Mouse (Mus musculus) thymus, postnatal 4 days (tissue): ENCODE data around the gene Helz.
"Not testable (repeated sequence)": the region's sequence is repeated elsewhere in the genome, so short reads cannot be mapped to it uniquely, and the experiment has no call there.

Source experiments
- DNase-seq: peaks from one replicate; pipeline ENCODE4 v3.0.0; 2021

Helz gene

DNA sequence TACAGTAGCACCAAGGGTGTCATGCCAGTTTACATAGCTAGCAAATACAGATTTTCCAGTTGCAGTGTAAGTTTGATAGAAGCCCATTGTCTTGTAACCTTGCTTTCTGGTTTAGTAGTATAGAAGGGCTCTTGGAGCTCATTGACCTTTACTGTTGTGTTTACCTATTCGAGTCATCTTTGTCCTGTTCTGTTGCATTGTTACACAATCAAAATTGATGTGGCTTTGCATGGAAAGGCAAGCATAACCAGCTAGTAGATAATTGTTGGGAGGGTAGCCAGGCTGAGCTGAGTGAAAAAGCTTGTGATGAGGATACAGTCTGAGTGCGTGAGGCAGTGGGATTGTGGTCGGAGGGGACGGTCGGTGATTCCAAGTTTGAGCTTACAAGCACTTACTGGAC, 12.1 kb downstream of the Helz start:
- DNase-seq = no peak

DNA sequence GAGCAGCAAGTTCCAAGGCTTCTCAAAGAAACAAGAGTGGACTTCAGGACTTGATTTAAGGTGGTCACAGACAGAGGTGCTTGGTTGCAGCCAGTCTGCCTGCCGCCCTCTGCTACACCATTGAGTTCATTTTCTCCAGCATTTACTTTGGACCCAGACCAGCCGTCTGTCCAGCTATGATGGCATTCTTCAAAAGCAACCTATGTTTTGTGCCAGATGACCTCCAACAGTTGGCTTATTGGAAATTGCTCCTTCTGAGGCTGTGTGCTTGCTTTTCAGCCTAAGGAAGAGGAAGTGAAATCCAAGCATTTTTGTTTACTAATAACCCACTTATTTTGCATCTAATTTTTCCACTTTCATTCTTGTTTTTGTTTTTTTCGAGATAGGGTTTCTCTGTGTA, 19.7 kb downstream of the Helz start:
- no peak for DNase-seq

GRCm38 (mm10) chr11:107568466-107568995, 20.8 kb downstream of the Helz start:
- DNase-seq = no peak

GRCm38 (mm10) chr11:107570891-107571290, 23.2 kb downstream of the Helz start:
- DNase-seq = not testable (repeated sequence)

DNA sequence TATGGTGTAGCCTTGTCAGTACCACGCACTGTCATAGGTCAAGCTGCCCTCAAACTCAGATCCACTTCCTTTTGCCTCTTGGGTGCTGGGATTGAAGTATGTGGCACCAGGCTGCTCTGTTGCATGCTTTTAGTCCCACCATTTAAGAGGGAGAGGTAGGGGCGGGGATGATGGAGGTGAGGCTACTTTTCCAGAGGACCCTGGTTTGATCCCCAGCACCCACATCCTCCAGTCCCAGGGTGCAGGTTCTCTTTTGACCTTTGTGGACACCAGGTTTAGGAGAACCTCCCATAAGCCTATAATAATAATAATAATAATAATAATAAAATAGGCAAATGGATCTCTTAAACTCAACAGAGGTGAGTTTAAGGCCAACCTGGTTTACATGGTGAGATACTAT, 23.6 kb downstream of the Helz start:
- no peak for DNase-seq

GRCm38 (mm10) chr11:107572551-107572950, 24.8 kb downstream of the Helz start:
- DNase-seq = peak; percentile 42

DNA sequence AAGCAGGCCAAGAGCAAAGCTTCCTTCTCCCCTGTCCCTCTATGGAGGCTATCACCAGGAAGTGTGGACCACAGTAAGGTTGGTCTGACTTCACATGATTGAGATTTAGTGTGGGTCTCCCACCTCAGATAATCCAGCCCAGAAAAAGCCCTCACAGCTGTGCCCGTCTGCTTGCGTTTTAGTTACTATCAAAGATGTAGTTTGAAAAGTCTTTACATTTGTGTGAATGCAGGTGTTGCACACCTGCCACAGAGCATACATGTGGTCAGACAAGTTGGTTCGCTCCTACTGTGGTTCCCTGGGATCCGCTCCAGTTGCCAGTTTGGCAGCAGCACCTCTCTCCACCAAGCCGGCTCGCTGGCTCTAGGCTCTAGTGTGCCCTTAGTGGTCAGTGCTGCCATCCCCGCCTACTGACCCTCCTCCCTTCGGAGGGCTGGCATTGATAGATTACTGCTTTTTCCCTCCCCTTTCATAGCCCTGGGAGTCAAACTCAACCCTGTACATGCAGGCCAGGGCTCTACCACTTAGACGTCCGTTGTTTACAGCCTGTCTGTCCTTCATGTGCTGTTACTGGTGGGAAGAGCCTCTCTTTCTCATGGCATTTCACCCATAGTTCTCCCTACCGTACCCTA, 25.4 kb downstream of the Helz start:
- DNase-seq = peak; percentile 51

DNA sequence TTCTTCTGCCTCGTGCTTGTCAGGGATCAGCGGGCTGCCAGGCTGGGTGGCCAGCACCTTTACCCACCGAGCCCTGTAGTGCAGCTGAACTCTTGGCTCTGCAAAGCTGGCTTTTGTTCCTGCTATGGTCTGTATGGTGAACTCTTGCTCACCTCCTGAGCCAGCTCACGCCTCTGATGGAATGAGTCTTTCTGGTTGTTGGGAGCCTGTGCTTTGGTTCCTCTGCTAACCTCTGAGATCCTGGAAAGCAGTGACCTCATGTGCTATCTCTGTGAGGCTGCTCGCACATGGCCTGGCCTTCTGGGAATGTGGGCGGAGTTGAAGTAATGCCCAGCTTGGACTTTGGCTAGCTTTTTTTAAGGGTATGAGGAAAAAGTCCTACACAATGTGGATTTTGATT, 26.1 kb downstream of the Helz start:
- DNase-seq = peak; percentile 42

DNA sequence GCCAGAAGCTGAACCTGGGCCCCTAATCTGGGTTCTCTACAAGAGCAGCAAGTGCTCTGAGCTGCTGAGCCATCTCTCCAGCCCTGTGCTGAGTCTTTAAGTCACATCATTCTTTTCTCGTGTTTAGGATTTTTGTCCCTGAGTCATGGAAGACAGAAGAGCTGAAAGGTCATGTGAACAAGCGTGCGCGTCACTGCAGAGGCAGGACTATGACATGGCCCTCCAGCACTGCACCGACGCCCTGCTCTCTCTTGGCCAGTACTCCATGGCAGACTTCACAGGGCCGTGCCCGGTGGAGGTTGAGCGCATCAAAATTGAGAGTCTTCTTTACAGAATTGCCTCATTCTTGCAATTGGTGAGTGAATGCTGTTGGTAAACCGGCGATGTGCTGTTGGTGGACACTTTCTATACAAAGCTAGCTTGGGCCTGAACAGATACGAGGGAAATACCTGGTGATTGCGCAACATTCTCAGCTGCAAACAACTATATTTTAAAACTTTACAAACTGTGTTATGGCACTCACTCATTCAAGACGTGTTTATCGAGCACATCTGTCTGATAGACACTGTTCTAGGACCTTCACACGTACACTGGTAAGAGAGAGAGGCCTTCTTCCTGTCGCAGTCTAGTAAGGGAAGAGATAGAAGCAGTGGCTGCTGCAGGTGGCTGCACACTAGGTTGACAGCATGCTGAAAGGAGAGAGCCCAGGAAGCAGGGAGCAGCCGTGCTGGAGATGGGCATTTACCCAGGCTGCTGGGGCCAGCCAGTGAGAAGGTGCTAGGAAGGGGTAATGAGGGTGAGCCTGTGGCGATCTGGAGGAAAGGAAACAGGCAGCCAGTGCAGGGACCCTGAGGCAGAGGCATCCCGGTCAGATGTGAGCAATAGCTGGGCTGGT, 27.3 kb downstream of the Helz start:
- DNase-seq = peak; percentile 58

DNA sequence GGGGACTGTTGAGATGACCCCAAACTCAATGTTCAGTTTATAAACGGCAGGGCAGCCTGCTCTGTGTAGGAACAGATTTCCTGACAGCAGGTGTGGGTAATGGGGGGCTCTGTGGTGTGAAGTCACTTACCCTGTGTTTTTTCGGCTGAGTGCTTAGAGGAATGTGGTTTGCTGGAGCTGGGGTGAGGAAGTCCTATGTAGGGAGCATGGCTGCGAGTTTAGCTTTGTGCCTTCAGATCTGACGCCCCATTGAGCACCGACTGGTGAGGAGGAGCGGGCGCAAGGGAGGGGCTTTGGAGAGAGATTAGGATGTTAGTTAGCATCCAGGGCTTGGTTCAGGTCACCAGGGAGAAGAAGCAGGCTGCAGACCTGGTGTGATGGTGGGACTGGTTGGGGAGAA, 28.5 kb downstream of the Helz start:
- DNase-seq = peak; percentile 55

- DNase-seq = no peak
These were observed 29.7 kb downstream of the Helz start for GRCm38 (mm10) chr11:107577400-107577799.

GRCm38 (mm10) chr11:107578226-107578625, 30.5 kb downstream of the Helz start:
- DNase-seq = no peak

DNA sequence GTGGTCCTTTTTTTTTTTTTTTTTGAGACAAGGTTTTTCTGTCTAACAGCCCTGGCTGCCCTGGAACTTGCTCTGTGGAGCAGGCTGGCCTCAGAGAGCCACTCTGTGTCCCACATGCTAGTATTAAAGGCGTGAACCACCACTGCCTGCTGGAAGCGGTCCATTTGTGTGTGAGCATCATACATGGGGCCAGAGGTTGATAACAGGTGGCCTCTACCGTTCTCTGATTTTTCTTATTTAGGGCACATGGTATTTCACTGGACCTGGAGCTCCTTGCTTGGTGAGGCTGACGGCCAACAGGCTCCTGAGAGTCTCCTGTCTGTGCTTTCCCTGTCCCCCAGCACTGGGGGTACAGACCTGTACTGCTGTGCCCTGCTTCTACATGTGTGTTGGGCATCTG, 33.1 kb downstream of the Helz start:
- no peak for DNase-seq

GRCm38 (mm10) chr11:107584660-107585451, 37.1 kb downstream of the Helz start:
- DNase-seq = peak; percentile 70

GRCm38 (mm10) chr11:107586129-107586528, 38.4 kb downstream of the Helz start:
- peak; percentile 59 for DNase-seq

GRCm38 (mm10) chr11:107587141-107587540, 39.4 kb downstream of the Helz start:
- DNase-seq = no peak

GRCm38 (mm10) chr11:107592575-107592974, 44.8 kb downstream of the Helz start:
- no peak for DNase-seq

DNA sequence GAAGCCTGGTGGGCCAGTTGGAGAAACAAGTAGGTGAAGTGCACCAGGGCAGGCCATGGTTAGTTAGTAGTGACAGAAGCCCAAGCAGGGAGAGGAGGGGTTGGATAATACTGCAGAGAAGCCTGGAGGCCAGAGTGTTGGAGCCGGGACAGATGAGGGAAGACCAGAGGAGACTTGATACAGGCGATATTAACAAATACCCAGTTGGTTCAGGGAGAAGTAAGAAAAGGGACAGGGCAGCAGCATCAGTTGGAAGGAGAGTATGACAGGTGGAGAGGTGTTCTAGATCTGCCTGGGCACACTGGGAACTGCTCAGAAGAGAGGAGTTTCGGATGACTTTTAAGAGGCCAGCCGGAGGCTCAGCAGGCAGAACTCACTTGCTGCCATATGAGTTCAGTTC, 49.7 kb downstream of the Helz start:
- DNase-seq = no peak

GRCm38 (mm10) chr11:107605694-107606093, 58.0 kb downstream of the Helz start:
- DNase-seq = no peak

DNA sequence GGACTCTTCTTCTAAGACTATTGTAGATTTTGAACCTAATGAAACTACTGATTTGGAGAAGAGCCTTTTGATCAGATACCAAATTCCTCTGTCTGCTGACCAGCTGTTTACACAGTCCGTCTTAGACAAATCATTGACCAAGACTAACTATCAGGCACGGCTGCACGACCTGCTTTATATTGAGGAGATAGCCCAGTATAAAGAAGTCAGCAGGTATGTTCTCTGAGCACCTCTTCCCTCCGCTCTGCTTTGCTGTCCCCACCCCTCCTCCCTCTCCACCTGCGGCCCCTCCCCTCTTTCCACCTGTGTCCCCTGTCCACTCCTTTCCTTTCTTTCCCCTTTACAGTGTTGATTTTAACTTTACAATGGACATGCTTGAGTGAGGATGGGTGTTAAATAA, 66.2 kb downstream of the Helz start:
- no peak for DNase-seq

DNA sequence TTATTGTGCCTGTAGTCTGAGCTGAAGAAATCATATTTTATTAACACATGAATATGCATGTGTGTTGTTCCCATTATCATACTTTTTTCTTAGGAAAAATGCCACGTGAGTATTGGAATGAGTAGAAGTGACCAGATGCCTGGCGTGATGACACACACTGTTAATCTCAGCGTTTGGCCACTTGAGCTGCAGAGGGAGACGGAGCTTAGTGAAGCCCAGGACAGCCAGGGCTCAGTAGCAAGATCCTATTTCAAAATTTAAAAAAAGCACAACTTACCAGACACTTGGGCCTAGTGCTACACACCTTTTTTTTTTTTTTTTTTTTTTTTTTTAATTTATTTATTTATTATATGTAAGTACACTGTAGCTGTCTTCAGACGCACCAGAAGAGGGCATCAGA, 68.0 kb downstream of the Helz start:
- no peak for DNase-seq

GRCm38 (mm10) chr11:107617976-107618375, 70.2 kb downstream of the Helz start:
- no peak for DNase-seq

- no peak for DNase-seq
These were observed 76.9 kb downstream of the Helz start for GRCm38 (mm10) chr11:107624661-107625060.
